Mouse (Mus musculus) left cerebral cortex, adult 2 months (tissue): ENCODE results near the gene Cfap46. TPM values are rescaled to one million over a fixed set of nuclear protein-coding genes. Genes with fewer than 3 reads are reported as not detected.

ENCODE experiments used
- DNase-seq, 2 experiments: peaks; one replicate each; pipeline ENCODE4 v3.0.0; 2021 to 2022; ENCODE audit warnings: low spot score in 2 of 2, mixed read lengths in 1 of 2; ENCODE audit errors: extremely low spot score in 1 of 2
- H3K27ac ChIP-seq: fragments of 200-600 bp; 2 replicates; pipeline ENCODE4 v1.8.1; 2022
- H3K4me3 ChIP-seq: fragments of 200-600 bp; 2 replicates; pipeline ENCODE4 v1.8.1; 2022
- CTCF ChIP-seq: fragments of 200-600 bp; IDR thresholded peaks from 2 replicates; pipeline ENCODE4 v1.8.1; 2022; ENCODE audit warnings: antibody characterized with exemption, mild to moderate bottlenecking, moderate library complexity
- intact Hi-C: fragments of 180-260 bp; cut with DNase I; formaldehyde crosslinking; loops from one replicate; pipeline ENCODE4 v1.15.1; 2025
- long read RNA-seq, 2 experiments: library from polyadenylated mRNA; stranded (forward); transcript quantifications; one replicate each; pipeline ENCODE4 v2.0.0; 2021; ENCODE audit warnings: borderline mapping rate in 2 of 2
- total RNA-seq, 2 experiments: library from RNA; stranded (reverse); gene quantifications; 2 replicates each; pipeline ENCODE4 v1.2.3; 2021

Cfap46 gene
- total RNA-seq = 1 to 10 TPM; 3.6 to 5.1 TPM
- long read RNA-seq, experiment 1, partial matches to known transcripts = 0 of 2 reads
- long read RNA-seq, experiment 1, other reads (novel, unspliced or antisense) = 2 of 2 reads
- long read RNA-seq, experiment 2, partial matches to known transcripts = 0 of 1 reads
- long read RNA-seq, experiment 2, other reads (novel, unspliced or antisense) = 1 of 1 reads

DNA sequence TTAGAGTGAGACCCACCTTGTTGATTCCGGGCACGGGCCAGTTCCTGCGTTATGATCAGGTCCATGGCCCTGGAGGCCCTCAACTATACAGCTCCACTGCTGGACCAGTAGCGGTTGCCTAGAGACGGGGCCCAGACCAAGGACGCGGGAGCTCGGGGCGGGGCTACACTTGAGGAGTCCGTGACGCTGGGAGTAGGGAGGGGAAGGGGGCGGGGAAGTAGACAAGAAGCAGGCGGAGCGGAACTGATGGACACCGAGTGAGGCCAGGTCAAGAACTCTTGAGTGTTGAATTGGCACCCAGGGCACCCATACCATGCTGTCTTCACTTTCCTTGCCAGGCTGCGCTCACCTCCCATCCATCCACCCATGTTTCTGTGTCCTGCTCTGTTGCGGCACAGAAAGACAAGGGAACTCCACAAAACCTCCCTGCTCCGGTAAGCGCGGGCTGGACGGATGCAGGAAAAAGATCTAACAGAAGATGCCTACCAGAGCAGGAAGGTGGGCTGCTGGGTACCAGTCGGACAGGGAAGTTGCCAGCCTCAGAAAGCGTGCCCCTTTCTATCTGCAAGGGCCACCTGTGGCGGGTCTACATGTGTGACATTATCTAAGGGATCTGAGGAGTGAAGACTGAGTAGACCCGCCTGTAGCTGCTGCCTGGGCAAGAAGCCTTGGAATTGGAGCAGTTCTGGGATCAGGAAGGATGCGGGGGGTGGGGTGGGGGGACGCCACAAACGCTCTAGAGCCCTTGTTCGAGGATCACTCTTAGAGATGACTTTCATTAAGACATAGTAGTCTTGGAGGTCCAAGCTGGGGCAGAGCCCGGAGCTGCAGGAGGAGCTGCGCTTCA is at the start of gene Cfap46:
TSS of gene Cfap46 (minus strand) at position 112 of the 847 bp plus-strand sequence.
- peak; percentile 68 to 81 for DNase-seq
- intact Hi-C loops = loop anchor here (1.0 kb wide), 1 partner anchor 36 kb away; no protein-coding TSS in a partner anchor
- no peak for TF ChIP-seq CTCF
- peak within 1 kb of the TSS; percentile 63 for H3K4me3 ChIP-seq
- peak within 1 kb of the TSS; percentile 92 for H3K27ac ChIP-seq

DNA sequence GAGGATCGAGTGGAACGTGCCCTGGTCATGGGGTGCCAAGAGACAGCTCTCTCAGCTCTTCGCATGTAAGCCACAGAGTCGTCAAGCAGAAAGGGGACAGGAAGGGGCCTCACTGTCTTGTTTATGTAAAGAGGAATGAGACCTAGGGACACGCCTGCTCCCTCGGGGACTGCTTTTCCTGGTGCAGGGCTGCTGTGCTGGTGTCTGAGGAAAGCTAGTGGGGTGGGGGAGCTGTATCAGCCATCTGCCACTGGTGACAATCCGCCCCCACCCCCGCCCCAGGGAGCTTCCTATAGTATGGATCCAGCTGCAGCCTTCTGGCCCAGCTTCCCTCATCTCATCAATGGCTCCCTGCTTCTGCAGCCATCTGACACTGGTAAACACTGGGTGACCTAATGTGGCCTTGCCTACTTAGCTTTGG is 47.7 kb upstream of the Cfap46 start:
- TF ChIP-seq CTCF = no peak
- no peak overlapping the region for H3K27ac ChIP-seq
- intact Hi-C loops = no loop called here
- no peak for DNase-seq
- H3K4me3 ChIP-seq = no peak overlapping the region

DNA sequence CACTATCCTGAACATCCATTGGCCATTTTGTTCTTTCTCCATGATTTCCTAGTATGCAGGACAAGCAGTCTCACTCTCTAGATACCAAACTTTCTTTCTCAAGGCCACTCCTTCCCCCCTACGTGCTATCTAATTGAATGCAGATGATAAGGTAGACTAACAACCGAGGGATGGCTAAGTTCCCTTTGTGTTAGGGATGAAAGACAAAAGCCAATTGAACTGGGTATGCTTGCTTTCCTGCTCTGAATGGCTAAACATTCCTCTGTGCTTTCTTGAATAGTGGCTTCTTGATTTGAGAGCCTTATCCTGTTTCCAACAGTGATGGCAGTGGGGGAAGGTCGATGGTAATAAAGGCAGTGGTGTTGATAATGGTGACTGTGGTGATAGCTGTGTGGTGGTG is 43.5 kb upstream of the Cfap46 start:
- Histone ChIP-seq H3K4me3 (no peak overlapping the region), H3K27ac (no peak overlapping the region)
- DNase-seq = no peak
- no peak for TF ChIP-seq CTCF
- intact Hi-C loops = no loop called here

DNA sequence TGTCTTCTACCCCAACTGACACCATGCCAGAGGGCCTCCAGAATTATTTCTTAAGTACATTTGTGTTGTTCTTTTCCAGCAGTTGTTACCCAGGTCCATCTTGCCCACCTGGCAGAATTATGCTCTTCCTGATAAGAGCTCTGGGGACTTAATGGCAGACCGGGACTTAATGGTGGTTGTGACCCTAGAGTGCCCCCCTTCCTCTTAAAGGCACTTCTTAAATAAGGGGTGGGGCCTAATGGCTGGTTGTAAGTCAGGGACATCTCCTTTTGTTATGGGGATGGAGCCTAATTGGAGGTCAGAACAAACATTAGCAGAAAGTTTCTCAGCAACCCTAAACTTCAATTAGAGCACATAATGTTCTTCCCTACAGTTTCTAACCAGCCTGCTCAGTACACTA is 42.0 kb upstream of the Cfap46 start:
- intact Hi-C loops = no loop called here
- no peak for TF ChIP-seq CTCF
- Histone ChIP-seq H3K4me3 (no peak overlapping the region), H3K27ac (no peak overlapping the region)
- DNase-seq = no peak

DNA sequence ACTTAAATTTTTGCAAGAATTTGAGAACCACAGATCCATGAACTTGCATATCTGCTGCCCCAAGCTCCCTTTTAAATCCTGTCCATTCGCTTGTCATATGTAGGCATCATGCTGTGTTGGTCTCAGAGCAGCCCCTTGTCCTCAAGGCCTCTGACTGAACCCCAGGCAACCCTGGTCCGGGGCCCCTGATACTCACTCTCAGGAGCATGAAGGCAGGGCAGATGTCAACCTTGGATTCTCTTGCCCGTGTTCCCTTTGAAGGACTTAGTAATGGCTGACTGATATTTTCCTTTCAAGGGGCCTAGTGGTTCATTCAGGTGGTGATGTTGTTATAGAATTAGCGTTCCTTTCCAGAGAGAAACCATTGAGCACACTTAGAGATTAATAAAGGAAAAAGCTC is 40.4 kb upstream of the Cfap46 start:
- no peak for TF ChIP-seq CTCF
- H3K4me3 ChIP-seq = no peak overlapping the region
- intact Hi-C loops = no loop called here

DNA sequence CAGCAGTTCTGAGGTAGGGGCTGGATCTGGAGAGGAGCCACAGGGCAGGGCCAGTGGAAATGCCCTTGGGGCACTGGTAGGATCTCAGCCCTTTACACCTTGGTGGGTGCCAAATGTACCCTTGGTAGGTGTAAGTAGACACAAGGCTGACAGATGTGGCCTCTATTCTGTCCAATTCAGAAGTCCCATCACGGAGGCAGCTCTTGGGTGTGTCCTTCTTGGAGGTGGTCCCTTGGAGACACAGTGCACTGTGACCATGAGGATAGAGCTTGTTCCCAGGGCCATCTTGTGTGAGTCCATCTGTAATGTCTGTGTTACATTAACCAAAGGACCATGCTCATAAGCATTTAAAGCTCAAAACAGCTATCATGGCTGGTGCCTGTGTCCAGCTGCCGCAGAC is 37.6 kb upstream of the Cfap46 start:
- DNase-seq = no peak
- H3K27ac ChIP-seq = no peak overlapping the region
- TF ChIP-seq CTCF = no peak
- no peak overlapping the region for H3K4me3 ChIP-seq
- intact Hi-C loops = no loop called here

More for the DNA sequence above, 40.4 kb upstream of the Cfap46 start:
- DNase-seq = no peak
- H3K27ac ChIP-seq = no peak overlapping the region

DNA sequence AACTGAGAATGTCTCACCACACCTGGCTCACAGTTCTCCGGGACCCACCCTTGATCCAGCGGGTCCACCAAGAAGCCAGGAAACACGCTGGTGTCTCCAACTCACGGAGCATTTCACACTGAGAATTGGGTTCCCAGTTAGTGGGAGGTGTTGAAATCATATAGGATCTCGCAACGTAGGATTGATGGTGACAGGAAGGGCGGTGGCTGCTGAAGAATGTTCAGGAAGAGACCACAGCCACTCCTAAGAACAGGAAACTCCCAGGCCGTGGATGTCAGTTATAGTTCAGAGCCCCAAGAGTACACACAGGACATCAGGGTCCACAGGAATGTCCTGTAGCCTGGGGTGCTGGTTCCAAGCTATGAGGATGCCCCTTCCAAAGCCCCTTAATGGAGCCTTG is 34.2 kb upstream of the Cfap46 start:
- no peak for TF ChIP-seq CTCF
- DNase-seq = no peak
- Histone ChIP-seq H3K4me3 (no peak overlapping the region), H3K27ac (no peak overlapping the region)
- intact Hi-C loops = no loop called here

DNA sequence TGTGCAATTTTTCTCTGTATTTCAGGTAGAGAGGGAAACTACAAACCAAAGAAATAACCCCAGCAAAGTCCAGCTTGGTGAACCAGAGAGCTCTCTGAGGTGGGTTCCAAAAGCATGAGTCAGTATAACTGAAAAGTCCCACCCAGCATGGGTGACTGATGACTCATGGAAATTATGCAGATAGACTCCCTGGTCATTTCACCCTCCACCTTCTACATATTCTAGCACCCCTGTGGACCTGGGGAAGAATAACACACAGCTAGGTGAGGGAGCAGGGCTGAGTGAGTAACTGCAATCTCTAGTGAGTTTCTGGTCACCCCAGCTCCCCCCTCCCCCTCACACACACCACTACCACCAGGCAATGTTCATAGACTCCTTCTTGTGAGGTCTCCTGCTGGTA is 28.2 kb upstream of the Cfap46 start:
- Histone ChIP-seq H3K27ac (no peak overlapping the region), H3K4me3 (no peak overlapping the region)
- no peak for TF ChIP-seq CTCF
- intact Hi-C loops = no loop called here
- DNase-seq = no peak

DNA sequence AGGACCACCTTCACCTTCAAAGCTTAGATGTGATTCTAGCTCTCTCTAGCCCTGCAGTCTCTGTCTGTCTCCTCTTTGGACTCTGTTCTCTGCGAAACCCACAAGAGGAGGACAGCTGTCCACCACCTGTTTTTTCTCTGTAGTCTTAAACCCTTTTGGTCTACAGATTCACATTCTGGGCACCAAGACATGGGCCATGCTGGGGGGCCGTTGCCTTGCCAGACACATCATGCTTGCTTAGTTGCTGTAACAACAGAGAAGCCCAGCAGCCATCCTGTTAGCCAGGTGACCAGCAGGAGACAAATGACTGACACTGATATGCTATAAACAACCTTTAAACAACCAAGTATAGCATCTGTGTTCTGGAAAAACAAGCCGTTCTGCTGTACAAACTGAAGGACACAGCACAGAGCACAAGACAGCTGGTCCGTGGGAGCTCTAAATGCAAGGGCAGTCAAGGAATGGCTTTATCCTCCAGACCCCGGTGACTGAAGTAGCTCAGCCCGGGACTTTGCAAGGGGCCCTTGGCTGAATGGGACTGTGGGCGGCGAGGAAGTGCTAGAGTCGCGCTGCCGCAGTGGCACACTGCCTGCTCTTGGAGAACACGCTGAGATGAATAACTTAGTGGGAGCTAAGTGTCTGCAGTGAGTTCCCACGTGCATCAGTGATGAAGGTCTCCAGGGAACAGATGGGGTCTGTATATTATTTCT is 22.9 kb upstream of the Cfap46 start:
- intact Hi-C loops = loop anchor here (10.0 kb wide), 1 partner anchor 128 kb away; the partner anchor contains the start of gene Adgra1
- TF ChIP-seq CTCF = no peak
- Histone ChIP-seq H3K27ac (peak overlapping the region; percentile 45), H3K4me3 (no peak overlapping the region)
- DNase-seq = peak; percentile 41 to 69

DNA sequence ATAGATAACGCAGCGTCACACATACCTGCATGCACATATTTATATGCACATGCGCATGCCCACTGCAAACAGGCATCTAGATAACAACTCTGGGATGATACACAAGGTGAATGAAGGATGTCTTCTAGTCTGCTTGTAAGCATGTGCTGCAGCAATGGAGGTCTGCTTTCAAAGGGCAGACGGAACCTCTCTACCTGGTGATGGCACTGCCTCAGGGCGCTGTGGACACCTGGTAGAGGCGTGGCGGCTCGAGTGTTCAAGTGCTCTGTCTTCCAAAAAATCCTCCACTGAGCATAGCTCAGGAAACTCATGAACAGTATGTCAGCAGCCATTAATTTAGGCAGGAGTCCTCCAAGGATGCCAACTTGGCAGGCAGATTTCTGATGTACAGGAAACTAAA is 22.2 kb upstream of the Cfap46 start:
- TF ChIP-seq CTCF = no peak
- intact Hi-C loops = loop anchor here (2.0 to 10.0 kb wide), 2 partner anchors 35 to 129 kb away; partner anchors contain the start of gene Adgra1
- H3K27ac ChIP-seq = no peak overlapping the region

DNA sequence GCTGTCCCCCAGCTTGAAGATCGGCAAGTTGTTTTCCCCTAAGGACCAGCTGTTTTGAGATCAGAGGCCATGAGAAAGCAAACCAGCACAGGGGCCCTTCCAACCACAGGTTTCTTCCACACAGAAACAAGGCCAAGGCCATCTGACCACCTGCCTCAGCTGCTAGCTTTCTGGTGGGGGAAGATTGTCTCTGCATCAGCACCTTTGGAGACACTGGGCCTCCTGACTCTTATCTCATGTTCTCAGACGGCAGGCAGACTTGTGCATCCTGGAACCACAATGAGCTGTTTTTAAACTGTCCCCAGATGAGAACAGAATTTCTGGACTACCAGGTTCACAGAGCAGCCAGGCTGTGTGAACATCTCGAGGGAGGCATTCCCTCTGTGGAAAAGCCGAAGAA is 21.5 kb upstream of the Cfap46 start:
- no peak for TF ChIP-seq CTCF
- intact Hi-C loops = loop anchor here (2.0 to 10.0 kb wide), 2 partner anchors 36 to 130 kb away; partner anchors contain the start of gene Adgra1
- DNase-seq = no peak
- peak overlapping the region; percentile 16; the same call in 1 of the 2 replicates for H3K27ac ChIP-seq
- H3K4me3 ChIP-seq = no peak overlapping the region

More for the DNA sequence above, 22.2 kb upstream of the Cfap46 start:
- H3K4me3 ChIP-seq = no peak overlapping the region
- DNase-seq = no peak

DNA sequence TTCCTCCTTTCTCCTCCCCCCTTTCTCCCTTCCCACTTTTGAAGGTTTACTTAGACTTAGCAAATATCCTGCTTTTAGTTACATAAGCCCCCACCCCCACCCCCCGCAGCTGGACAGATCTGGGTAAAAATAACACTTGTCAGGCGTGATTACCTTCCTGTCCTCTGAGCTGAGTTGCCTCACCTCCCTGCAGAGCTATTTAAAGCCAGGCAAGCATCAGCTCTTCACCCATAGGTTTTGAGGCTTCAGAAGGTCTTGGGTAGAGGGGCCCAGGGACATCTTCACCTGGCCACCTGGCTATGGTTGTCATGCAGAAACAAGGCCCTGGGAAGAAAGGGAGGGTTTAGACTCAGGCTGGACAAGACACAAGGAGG is 20.2 kb upstream of the Cfap46 start:
- Histone ChIP-seq H3K27ac (peak overlapping the region; percentile 55; the same call in 1 of the 2 replicates), H3K4me3 (no peak overlapping the region)
- TF ChIP-seq CTCF = no peak
- intact Hi-C loops = loop anchor here (1.0 to 10.0 kb wide), 4 partner anchors 37 to 173 kb away; partner anchors contain the start of gene Adgra1
- DNase-seq = no peak
